Mouse (Mus musculus): ENCODE measurements around the gene Ppp1r12b. TPM values are rescaled to one million over a fixed set of nuclear protein-coding genes. Genes with fewer than 3 reads are reported as not detected.

Ppp1r12b gene
- polyA plus RNA-seq, 1 experiment: 4.4 TPM

GRCm38 (mm10) chr1:134741433-134741832, 214.3 kb downstream of the Ppp1r12b start:
- no peaks in the 10 kb centered on the region for H3K36me3 ChIP-seq (ENCODE audit: control insufficient read depth, insufficient read depth)
- no peak overlapping the region for H3K4me3 ChIP-seq
- no peak overlapping the region for H3ac ChIP-seq (ENCODE audit: control insufficient read depth, insufficient read length)

GRCm38 (mm10) chr1:134737463-134737862, 218.3 kb downstream of the Ppp1r12b start:
- TF ChIP-seq MYOG (IDR thresholded peaks at IDR 0.05; ENCODE audit: control insufficient read depth in 1 of 3, insufficient read depth in 1 of 3, insufficient read length in 2 of 3, low read depth in 2 of 3): no peak
- TF ChIP-seq E2F4 (IDR thresholded peaks at IDR 0.05; ENCODE audit: insufficient read depth): no peak
- TF ChIP-seq TCF3 (IDR thresholded peaks at IDR 0.05; ENCODE audit: insufficient read length, low read depth): no peak
- no peak for TF ChIP-seq TCF12 (IDR thresholded peaks at IDR 0.05; ENCODE audit: insufficient read depth, poor library complexity, severe bottlenecking)
- TF ChIP-seq SRF (IDR thresholded peaks at IDR 0.05; ENCODE audit: control insufficient read depth, insufficient read length, low read depth): no peak
- no peaks in the 10 kb centered on the region for H3K36me3 ChIP-seq (ENCODE audit: control insufficient read depth, insufficient read depth)
- no peaks in the 10 kb centered on the region for H3K79me2 ChIP-seq (ENCODE audit: control insufficient read depth, insufficient read depth)
- H3ac ChIP-seq (ENCODE audit: control insufficient read depth, insufficient read length): no peak overlapping the region
- peaks cover 26% of the 10 kb centered on the region for H3K27me3 ChIP-seq (ENCODE audit: control insufficient read depth, insufficient read depth, insufficient read length)
- H3K4me2 ChIP-seq (ENCODE audit: low read depth): no peak overlapping the region
- H3K4me3 ChIP-seq: no peak overlapping the region

More at GRCm38 (mm10) chr1:134741433-134741832, 214.3 kb downstream of the Ppp1r12b start:
- H3K79me2 ChIP-seq (ENCODE audit: control insufficient read depth, insufficient read depth): no peaks in the 10 kb centered on the region
- H3K27me3 ChIP-seq (ENCODE audit: control insufficient read depth, insufficient read depth, insufficient read length): peaks cover 31% of the 10 kb centered on the region
- H3K4me2 ChIP-seq (ENCODE audit: low read depth): no peak overlapping the region
- TF ChIP-seq MYOG (IDR thresholded peaks at IDR 0.05; ENCODE audit: control insufficient read depth in 1 of 3, insufficient read depth in 1 of 3, insufficient read length in 2 of 3, low read depth in 2 of 3): no peak
- no peak for TF ChIP-seq MAX (IDR thresholded peaks at IDR 0.05; ENCODE audit: low read depth)
- TF ChIP-seq CEBPB (IDR thresholded peaks at IDR 0.05; ENCODE audit: insufficient read depth, poor library complexity, severe bottlenecking): no peak
- no peak for TF ChIP-seq MYOD1 (IDR thresholded peaks at IDR 0.05; ENCODE audit: control insufficient read depth in 1 of 3, insufficient read length in 2 of 3, low read depth in 2 of 3)
- TF ChIP-seq TCF3 (IDR thresholded peaks at IDR 0.05; ENCODE audit: insufficient read length, low read depth): no peak
- TF ChIP-seq E2F4 (IDR thresholded peaks at IDR 0.05; ENCODE audit: insufficient read depth): no peak
- TF ChIP-seq POLR2AphosphoS2 (IDR thresholded peaks at IDR 0.05; ENCODE audit: insufficient read length, low read depth): no peak
- no peak for TF ChIP-seq TCF12 (IDR thresholded peaks at IDR 0.05; ENCODE audit: insufficient read depth, poor library complexity, severe bottlenecking)
- TF ChIP-seq USF1 (IDR thresholded peaks at IDR 0.05; ENCODE audit: low read depth): no peak
- TF ChIP-seq REST (IDR thresholded peaks at IDR 0.05; ENCODE audit: insufficient read depth, insufficient read length): no peak
- TF ChIP-seq POLR2A (IDR thresholded peaks at IDR 0.05; ENCODE audit: insufficient read length, low read depth): no peak
- no peak for TF ChIP-seq SRF (IDR thresholded peaks at IDR 0.05; ENCODE audit: control insufficient read depth, insufficient read length, low read depth)

GRCm38 (mm10) chr1:134733659-134734058, 222.1 kb downstream of the Ppp1r12b start:
- Histone ChIP-seq H3K4me3 (no peak overlapping the region), H3ac (ENCODE audit: control insufficient read depth, insufficient read length) (no peak overlapping the region), H3K36me3 (ENCODE audit: control insufficient read depth, insufficient read depth) (no peaks in the 10 kb centered on the region), H3K79me2 (ENCODE audit: control insufficient read depth, insufficient read depth) (no peaks in the 10 kb centered on the region), H3K27me3 (ENCODE audit: control insufficient read depth, insufficient read depth, insufficient read length) (peaks cover 32% of the 10 kb centered on the region), H3K4me2 (ENCODE audit: low read depth) (no peak overlapping the region)
- TF ChIP-seq CEBPB (IDR thresholded peaks at IDR 0.05; ENCODE audit: insufficient read depth, poor library complexity, severe bottlenecking): no peak
- no peak for TF ChIP-seq REST (IDR thresholded peaks at IDR 0.05; ENCODE audit: insufficient read depth, insufficient read length)
- TF ChIP-seq SRF (IDR thresholded peaks at IDR 0.05; ENCODE audit: control insufficient read depth, insufficient read length, low read depth): no peak
- TF ChIP-seq MYOD1 (IDR thresholded peaks at IDR 0.05; ENCODE audit: control insufficient read depth in 1 of 3, insufficient read length in 2 of 3, low read depth in 2 of 3): no peak
- TF ChIP-seq TCF12 (IDR thresholded peaks at IDR 0.05; ENCODE audit: insufficient read depth, poor library complexity, severe bottlenecking): no peak
- TF ChIP-seq E2F4 (IDR thresholded peaks at IDR 0.05; ENCODE audit: insufficient read depth): no peak
- TF ChIP-seq POLR2A (IDR thresholded peaks at IDR 0.05; ENCODE audit: insufficient read length, low read depth): no peak

GRCm38 (mm10) chr1:134727256-134727655, 228.5 kb downstream of the Ppp1r12b start:
- no peak overlapping the region for H3ac ChIP-seq (ENCODE audit: control insufficient read depth, insufficient read length)
- no peak overlapping the region for H3K4me2 ChIP-seq (ENCODE audit: low read depth)
- TF ChIP-seq USF1 (IDR thresholded peaks at IDR 0.05; ENCODE audit: low read depth) (no peak), SRF (IDR thresholded peaks at IDR 0.05; ENCODE audit: control insufficient read depth, insufficient read length, low read depth) (no peak), POLR2A (IDR thresholded peaks at IDR 0.05; ENCODE audit: insufficient read length, low read depth) (no peak), TCF3 (IDR thresholded peaks at IDR 0.05; ENCODE audit: insufficient read length, low read depth) (no peak), CEBPB (IDR thresholded peaks at IDR 0.05; ENCODE audit: insufficient read depth, poor library complexity, severe bottlenecking) (no peak), MYOD1 (IDR thresholded peaks at IDR 0.05; ENCODE audit: control insufficient read depth in 1 of 3, insufficient read length in 2 of 3, low read depth in 2 of 3) (no peak), POLR2AphosphoS2 (IDR thresholded peaks at IDR 0.05; ENCODE audit: insufficient read length, low read depth) (no peak), TCF12 (IDR thresholded peaks at IDR 0.05; ENCODE audit: insufficient read depth, poor library complexity, severe bottlenecking) (no peak), MYOG (IDR thresholded peaks at IDR 0.05; ENCODE audit: control insufficient read depth in 1 of 3, insufficient read depth in 1 of 3, insufficient read length in 2 of 3, low read depth in 2 of 3) (no peak), MAX (IDR thresholded peaks at IDR 0.05; ENCODE audit: low read depth) (no peak), E2F4 (IDR thresholded peaks at IDR 0.05; ENCODE audit: insufficient read depth) (no peak), REST (IDR thresholded peaks at IDR 0.05; ENCODE audit: insufficient read depth, insufficient read length) (no peak)
- peaks cover 41% of the 10 kb centered on the region for H3K27me3 ChIP-seq (ENCODE audit: control insufficient read depth, insufficient read depth, insufficient read length)
- no peak overlapping the region for H3K4me3 ChIP-seq
- H3K79me2 ChIP-seq (ENCODE audit: control insufficient read depth, insufficient read depth): no peaks in the 10 kb centered on the region
- no peaks in the 10 kb centered on the region for H3K36me3 ChIP-seq (ENCODE audit: control insufficient read depth, insufficient read depth)

GRCm38 (mm10) chr1:134726480-134726879, 229.3 kb downstream of the Ppp1r12b start:
- no peak overlapping the region for H3ac ChIP-seq (ENCODE audit: control insufficient read depth, insufficient read length)
- no peak overlapping the region for H3K4me3 ChIP-seq
- H3K79me2 ChIP-seq (ENCODE audit: control insufficient read depth, insufficient read depth): no peaks in the 10 kb centered on the region
- TF ChIP-seq TCF12 (IDR thresholded peaks at IDR 0.05; ENCODE audit: insufficient read depth, poor library complexity, severe bottlenecking) (no peak), REST (IDR thresholded peaks at IDR 0.05; ENCODE audit: insufficient read depth, insufficient read length) (no peak), POLR2AphosphoS2 (IDR thresholded peaks at IDR 0.05; ENCODE audit: insufficient read length, low read depth) (no peak), POLR2A (IDR thresholded peaks at IDR 0.05; ENCODE audit: insufficient read length, low read depth) (no peak), MYOD1 (IDR thresholded peaks at IDR 0.05; ENCODE audit: control insufficient read depth in 1 of 3, insufficient read length in 2 of 3, low read depth in 2 of 3) (no peak), E2F4 (IDR thresholded peaks at IDR 0.05; ENCODE audit: insufficient read depth) (no peak), SRF (IDR thresholded peaks at IDR 0.05; ENCODE audit: control insufficient read depth, insufficient read length, low read depth) (no peak), MAX (IDR thresholded peaks at IDR 0.05; ENCODE audit: low read depth) (no peak), TCF3 (IDR thresholded peaks at IDR 0.05; ENCODE audit: insufficient read length, low read depth) (no peak), CEBPB (IDR thresholded peaks at IDR 0.05; ENCODE audit: insufficient read depth, poor library complexity, severe bottlenecking) (no peak), USF1 (IDR thresholded peaks at IDR 0.05; ENCODE audit: low read depth) (no peak), MYOG (IDR thresholded peaks at IDR 0.05; ENCODE audit: control insufficient read depth in 1 of 3, insufficient read depth in 1 of 3, insufficient read length in 2 of 3, low read depth in 2 of 3) (no peak)
- no peaks in the 10 kb centered on the region for H3K36me3 ChIP-seq (ENCODE audit: control insufficient read depth, insufficient read depth)
- no peak overlapping the region for H3K4me2 ChIP-seq (ENCODE audit: low read depth)
- peaks cover 45% of the 10 kb centered on the region for H3K27me3 ChIP-seq (ENCODE audit: control insufficient read depth, insufficient read depth, insufficient read length)
